Mouse (Mus musculus) testis, adult 2 months (tissue): ENCODE results near the gene Arhgdia. TPM values are rescaled to one million over a fixed set of nuclear protein-coding genes. Genes with fewer than 3 reads are reported as not detected.
A peak's percentile ranks its signal among the peaks of the same experiment; 100 is the strongest.

ENCODE experiments used
- H3K27ac ChIP-seq: fragments of 200-500 bp; 2 replicates; pipeline ENCODE4 v1.5.1; 2012; ENCODE audit warnings: low read depth, low read length; ENCODE audit not compliant: control insufficient read depth, insufficient read depth
- H3K27me3 ChIP-seq: fragments of 200-500 bp; 2 replicates; pipeline ENCODE4 v1.6.1; 2012; ENCODE audit warnings: mild to moderate bottlenecking, low read length, moderate library complexity; ENCODE audit not compliant: control insufficient read depth, insufficient read depth
- H3K36me3 ChIP-seq: fragments of 200-500 bp; 2 replicates; pipeline ENCODE4 v1.6.1; 2012; ENCODE audit warnings: mild to moderate bottlenecking, low read length; ENCODE audit not compliant: control insufficient read depth, insufficient read depth
- H3K4me1 ChIP-seq: fragments of 200-500 bp; 2 replicates; pipeline ENCODE4 v1.6.1; 2012; ENCODE audit warnings: low read length; ENCODE audit not compliant: control insufficient read depth, insufficient read depth
- H3K4me3 ChIP-seq: fragments of 200-500 bp; 2 replicates; pipeline ENCODE4 v1.5.1; 2012; ENCODE audit warnings: low read depth, mild to moderate bottlenecking, low read length, moderate library complexity, mixed read lengths; ENCODE audit not compliant: control insufficient read depth
- CTCF ChIP-seq: fragments of 200-500 bp; IDR thresholded peaks from 2 replicates; pipeline ENCODE4 v1.5.1; 2012; ENCODE audit warnings: low read depth, mild to moderate bottlenecking, inconsistent platforms, low read length, moderate library complexity; ENCODE audit not compliant: control insufficient read depth, insufficient read depth, insufficient replicate concordance
- POLR2A ChIP-seq: fragments of 200-500 bp; IDR thresholded peaks from 2 replicates; pipeline ENCODE4 v1.6.1; 2012; ENCODE audit warnings: low read depth, mild to moderate bottlenecking, inconsistent platforms, low read length, moderate library complexity; ENCODE audit not compliant: control insufficient read depth
- polyA plus RNA-seq: library from polyadenylated mRNA; depleted of rRNA; stranded (reverse); fragments of >200 nt; gene quantifications from 2 replicates; pipeline ENCODE4 v1.2.3, GENCODE M21; 2012

Gene Arhgdia
- polyA plus RNA-seq, 1 experiment, result 94.7 TPM

- Histone ChIP-seq H3K4me1 (peaks cover 15% of the 10 kb centered on the region), H3K27me3 (no peaks in the 10 kb centered on the region), H3K27ac (peak within 1 kb of the TSS; percentile 87), H3K4me3 (peak within 1 kb of the TSS; percentile 89), H3K36me3 (no peaks in the 10 kb centered on the region; the same call in 1 of the 2 replicates)
- TF ChIP-seq CTCF (no peak), POLR2A (peak; percentile 83)
These were observed 36.2 kb upstream of the Arhgdia start, which contains the start of gene Pcyt2 for GRCm38 (mm10) chr11:120617519-120618112. Gene Pcyt2, minus strand, starts transcription at chr11:120617936.

GRCm38 (mm10) chr11:120616617-120617294 is 35.3 kb upstream of the Arhgdia start:
- Histone ChIP-seq H3K27ac (peak overlapping the region; percentile 87), H3K4me3 (peak overlapping the region; percentile 89), H3K36me3 (no peaks in the 10 kb centered on the region; the same call in 1 of the 2 replicates), H3K27me3 (no peaks in the 10 kb centered on the region), H3K4me1 (peaks cover 15% of the 10 kb centered on the region)
- TF ChIP-seq CTCF (no peak), POLR2A (no peak)

GRCm38 (mm10) chr11:120615606-120616203 is 34.3 kb upstream of the Arhgdia start:
- Histone ChIP-seq H3K27me3 (no peaks in the 10 kb centered on the region), H3K4me1 (peaks cover 15% of the 10 kb centered on the region), H3K36me3 (no peaks in the 10 kb centered on the region; the same call in 1 of the 2 replicates), H3K4me3 (no peak overlapping the region), H3K27ac (no peak overlapping the region)
- TF ChIP-seq POLR2A (no peak), CTCF (no peak)

GRCm38 (mm10) chr11:120615167-120615566 is 33.7 kb upstream of the Arhgdia start:
- Histone ChIP-seq H3K27me3 (no peaks in the 10 kb centered on the region), H3K4me1 (peaks cover 15% of the 10 kb centered on the region), H3K4me3 (no peak overlapping the region), H3K27ac (no peak overlapping the region), H3K36me3 (no peaks in the 10 kb centered on the region; the same call in 1 of the 2 replicates)
- TF ChIP-seq POLR2A (no peak), CTCF (no peak)

- Histone ChIP-seq H3K36me3 (no peaks in the 10 kb centered on the region; the same call in 1 of the 2 replicates), H3K4me3 (no peak overlapping the region)
- TF ChIP-seq CTCF, result no peak
- TF ChIP-seq POLR2A, result no peak
These were observed 32.6 kb upstream of the Arhgdia start for GRCm38 (mm10) chr11:120613976-120614375.

DNA sequence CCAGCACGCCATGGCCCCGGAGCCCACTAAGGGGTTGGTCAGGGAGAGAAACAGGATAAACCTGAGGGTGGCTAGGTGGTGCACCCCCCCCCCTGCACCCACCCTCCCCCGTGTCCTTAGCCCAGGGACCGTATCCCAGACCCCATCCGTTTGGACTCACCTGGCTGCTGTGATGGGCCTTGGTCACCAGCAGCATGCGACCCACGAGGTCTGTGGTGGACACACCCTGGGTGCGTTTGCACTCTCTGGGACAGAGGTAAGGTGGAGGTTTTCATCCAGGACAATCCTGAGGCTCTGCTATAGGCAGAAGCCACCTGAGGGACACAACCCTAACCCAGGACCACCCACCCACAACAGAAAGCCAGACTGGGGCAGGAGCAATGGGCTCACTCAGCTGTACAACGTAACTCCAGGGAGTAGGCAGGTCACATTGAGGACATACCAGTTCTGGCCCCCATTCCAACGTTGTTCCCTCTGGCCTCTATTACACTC is 32.1 kb upstream of the Arhgdia start:
- TF ChIP-seq CTCF, result no peak
- no peak for TF ChIP-seq POLR2A
- Histone ChIP-seq H3K4me1 (peaks cover 21% of the 10 kb centered on the region), H3K36me3 (no peaks in the 10 kb centered on the region; the same call in 1 of the 2 replicates), H3K27me3 (no peaks in the 10 kb centered on the region), H3K4me3 (no peak overlapping the region), H3K27ac (no peak overlapping the region)

More at GRCm38 (mm10) chr11:120613976-120614375, 32.6 kb upstream of the Arhgdia start:
- H3K27me3 ChIP-seq, result no peaks in the 10 kb centered on the region
- peaks cover 19% of the 10 kb centered on the region for H3K4me1 ChIP-seq
- H3K27ac ChIP-seq, result no peak overlapping the region

GRCm38 (mm10) chr11:120612763-120613162 is 31.3 kb upstream of the Arhgdia start:
- TF ChIP-seq POLR2A (no peak), CTCF (peak; percentile 86; the same call in 1 of the 2 replicates)
- H3K27ac ChIP-seq, result no peak overlapping the region
- no peaks in the 10 kb centered on the region for H3K27me3 ChIP-seq
- H3K36me3 ChIP-seq, result no peaks in the 10 kb centered on the region; the same call in 1 of the 2 replicates
- H3K4me1 ChIP-seq, result peaks cover 19% of the 10 kb centered on the region
- no peak overlapping the region for H3K4me3 ChIP-seq
